Mouse (Mus musculus) stomach, embryonic 16.5 days (tissue): ENCODE measurements around the gene Dyx1c1. TPM values are rescaled to one million over a fixed set of nuclear protein-coding genes. Genes with fewer than 3 reads are reported as not detected.

Source experiments
- ATAC-seq: fragments of 200-750 bp; cut with Nextera tagmentation; 2 replicates; pipeline ENCODE4 v1.8.0; 2017; ENCODE audit warnings: moderate number of reproducible peaks, moderate TSS enrichment; ENCODE audit not compliant: insufficient read depth, low FRiP score
- H3K27ac ChIP-seq: fragments of 300-500 bp; sonication (generic); 2 replicates; pipeline ENCODE4 v1.5.1; 2014; ENCODE audit warnings: low read length
- H3K27me3 ChIP-seq: fragments of 300-500 bp; sonication (generic); 2 replicates; pipeline ENCODE4 v1.6.1; 2014; ENCODE audit warnings: low read length, control low read depth, mixed read lengths; ENCODE audit not compliant: control insufficient read depth, insufficient read depth
- H3K36me3 ChIP-seq: fragments of 300-500 bp; sonication (generic); 2 replicates; pipeline ENCODE4 v1.6.1; 2014; ENCODE audit warnings: low read length; ENCODE audit not compliant: control insufficient read depth, insufficient read depth
- H3K4me1 ChIP-seq: fragments of 300-500 bp; sonication (generic); 2 replicates; pipeline ENCODE4 v1.6.1; 2014; ENCODE audit warnings: low read length, control low read depth, mixed read lengths; ENCODE audit not compliant: control insufficient read depth, insufficient read depth
- H3K4me2 ChIP-seq: fragments of 300-500 bp; sonication (generic); 2 replicates; pipeline ENCODE4 v1.6.1; 2014; ENCODE audit warnings: low read depth, low read length, mixed read lengths
- H3K4me3 ChIP-seq: fragments of 300-500 bp; sonication (generic); replicated peaks from 2 replicates; pipeline ENCODE4 v1.5.1; 2014; ENCODE audit warnings: mild to moderate bottlenecking, low read length
- H3K9ac ChIP-seq: fragments of 300-500 bp; sonication (generic); 2 replicates; pipeline ENCODE4 v1.6.1; 2014; ENCODE audit warnings: low read length
- H3K9me3 ChIP-seq: fragments of 300-500 bp; sonication (generic); replicated peaks from 2 replicates; pipeline ENCODE4 v1.6.1; 2016; ENCODE audit warnings: low read length, control low read depth; ENCODE audit not compliant: control insufficient read depth
- WGBS: fragments of 180-500 bp; shearing (Covaris S2); extraction: QIAGEN DNeasy Blood & Tissue Kit; methylation state at CpG from one replicate; pipeline ENCODE4 v1.1.7; 2014; 5-methylcytosine and 5-hydroxymethylcytosine counted together
- polyA plus RNA-seq: library from polyadenylated mRNA; unstranded; fragments of >200 nt; fragmentation: Nextera tagmentation; extraction: Ambion mirVana; gene quantifications from 2 replicates; pipeline ENCODE4 v1.2.1, GENCODE M21; 2015

Dyx1c1 gene
- polyA plus RNA-seq, 1 experiment from 2014 or later: 0.77 TPM

DNA sequence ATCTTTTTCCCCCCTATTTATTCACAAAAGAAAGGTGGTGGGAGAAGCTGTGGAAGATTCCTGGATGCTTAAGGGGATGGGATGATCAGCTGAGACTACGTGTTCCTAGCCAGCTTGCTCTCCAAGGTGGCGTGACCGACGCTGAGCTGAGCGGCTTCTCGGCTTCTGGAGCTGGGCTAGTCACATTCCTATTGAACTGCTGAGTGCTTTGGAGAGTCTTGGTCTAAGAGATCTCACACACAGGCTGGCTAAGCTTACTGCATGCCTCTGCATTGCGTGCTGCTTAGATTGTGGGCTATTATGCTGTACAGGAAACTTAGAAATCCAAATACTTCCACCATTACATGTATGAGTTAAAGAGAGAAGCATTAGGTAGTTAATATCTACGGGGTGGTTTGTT is 45.5 kb downstream of the Dyx1c1 start:
- no peak overlapping the region for H3K4me3 ChIP-seq
- H3K27ac ChIP-seq: no peak overlapping the region
- H3K4me2 ChIP-seq: no peak overlapping the region
- no peaks in the 10 kb centered on the region for H3K4me1 ChIP-seq
- H3K9ac ChIP-seq: no peak overlapping the region
- WGBS: 82% methylated on average over 8 of the region's 8 CpGs
- no peak for ATAC-seq
- H3K9me3 ChIP-seq: no peaks in the 10 kb centered on the region
- no peaks in the 10 kb centered on the region for H3K36me3 ChIP-seq
- no peaks in the 10 kb centered on the region for H3K27me3 ChIP-seq

DNA sequence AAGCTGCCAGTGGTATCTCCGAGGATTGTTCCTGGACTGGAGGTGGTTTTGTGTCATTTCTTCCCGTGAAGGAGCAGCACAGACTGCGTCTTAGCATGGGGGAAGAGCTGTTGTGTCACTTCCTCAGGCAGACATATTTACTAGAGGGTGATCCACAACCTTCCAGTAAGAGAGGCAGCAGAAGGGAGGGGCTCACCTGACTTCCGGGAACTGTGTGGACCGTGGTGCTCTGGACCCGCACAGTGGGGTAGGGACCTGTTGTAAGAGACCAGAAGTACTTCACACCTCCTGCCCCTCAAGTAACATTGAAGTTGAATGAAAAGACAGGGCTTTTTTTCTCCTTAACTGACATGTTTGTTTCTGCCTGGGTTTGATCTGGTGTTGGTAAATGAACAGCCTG is 46.5 kb downstream of the Dyx1c1 start:
- Histone ChIP-seq H3K4me1 (no peaks in the 10 kb centered on the region), H3K4me3 (no peak overlapping the region), H3K27me3 (no peaks in the 10 kb centered on the region), H3K9me3 (no peaks in the 10 kb centered on the region), H3K36me3 (no peaks in the 10 kb centered on the region), H3K9ac (no peak overlapping the region), H3K4me2 (no peak overlapping the region), H3K27ac (no peak overlapping the region)
- ATAC-seq: no peak
- 83% methylated on average over 6 of the region's 6 CpGs for WGBS

DNA sequence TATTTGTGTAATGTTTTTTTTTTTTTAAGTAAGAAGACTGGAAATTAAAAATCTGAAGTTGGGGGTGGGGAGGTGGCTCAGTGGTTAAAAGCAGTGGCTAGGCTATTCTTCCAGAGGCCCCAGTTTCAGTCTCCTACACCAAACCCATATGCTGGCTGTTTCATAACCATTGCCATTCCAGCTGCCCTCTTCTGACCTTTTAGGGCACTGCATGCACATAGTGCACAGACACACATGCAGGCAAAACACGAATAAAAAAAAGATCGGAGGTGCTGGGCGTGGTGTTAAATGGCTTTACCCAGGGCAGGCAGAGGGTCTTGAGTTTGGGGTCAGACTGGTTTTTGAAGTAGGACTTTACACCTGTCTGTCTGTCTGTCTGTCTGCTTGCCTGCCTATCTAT is 47.6 kb downstream of the Dyx1c1 start:
- Histone ChIP-seq H3K27ac (no peak overlapping the region), H3K27me3 (no peaks in the 10 kb centered on the region), H3K4me3 (no peak overlapping the region), H3K36me3 (no peaks in the 10 kb centered on the region), H3K4me1 (no peaks in the 10 kb centered on the region), H3K9me3 (no peaks in the 10 kb centered on the region), H3K9ac (no peak overlapping the region), H3K4me2 (no peak overlapping the region)
- WGBS: 97% methylated on average over 3 of the region's 3 CpGs
- no peak for ATAC-seq

DNA sequence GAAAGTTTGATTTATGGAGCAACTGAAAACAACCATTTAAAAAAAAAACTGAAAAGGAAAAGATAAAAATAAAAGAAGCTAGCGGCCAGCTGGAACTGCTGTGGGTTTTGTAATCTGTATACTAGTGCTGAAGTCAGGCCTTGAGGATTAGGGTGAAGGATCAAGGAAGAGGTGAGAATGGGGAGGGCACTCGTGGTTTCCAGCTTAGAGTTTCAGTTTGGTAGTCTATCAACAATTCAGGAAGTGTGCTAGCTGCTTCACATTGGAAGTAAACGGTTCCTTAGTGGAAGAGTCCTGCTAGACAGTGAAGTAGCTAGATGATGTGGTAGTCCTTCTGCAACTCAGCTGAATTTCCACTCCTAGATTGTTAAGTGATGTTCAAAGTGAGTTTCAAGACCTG is 49.8 kb downstream of the Dyx1c1 start:
- Histone ChIP-seq H3K9me3 (no peaks in the 10 kb centered on the region), H3K27ac (no peak overlapping the region), H3K36me3 (no peaks in the 10 kb centered on the region), H3K4me3 (no peak overlapping the region), H3K4me1 (no peaks in the 10 kb centered on the region), H3K4me2 (no peak overlapping the region), H3K27me3 (no peaks in the 10 kb centered on the region), H3K9ac (no peak overlapping the region)
- 60% methylated on average over 3 of the region's 3 CpGs for WGBS
- no peak for ATAC-seq

DNA sequence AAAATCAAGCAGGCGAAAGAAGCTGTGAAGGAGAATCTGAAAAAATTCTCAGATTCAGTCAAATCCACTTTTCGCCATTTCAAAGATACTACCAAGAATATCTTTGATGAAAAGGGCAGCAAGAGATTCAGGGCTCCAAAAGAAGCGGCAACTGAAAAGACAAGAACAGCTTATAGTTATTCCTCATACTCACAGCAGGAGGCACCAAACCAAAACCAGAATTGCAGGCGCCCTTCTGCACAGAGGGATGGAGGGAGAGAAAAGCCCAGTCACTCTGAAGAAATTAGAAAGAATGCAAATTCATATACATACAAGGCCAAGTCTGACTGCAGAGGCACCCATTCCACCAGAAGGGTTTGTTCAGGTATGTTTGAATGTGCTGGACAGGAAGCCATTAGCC is 54.0 kb downstream of the Dyx1c1 start:
- Histone ChIP-seq H3K9me3 (no peaks in the 10 kb centered on the region), H3K4me2 (no peak overlapping the region), H3K9ac (no peak overlapping the region), H3K27ac (no peak overlapping the region), H3K27me3 (no peaks in the 10 kb centered on the region), H3K36me3 (peaks cover 6% of the 10 kb centered on the region; the same call in 1 of the 2 replicates), H3K4me1 (no peaks in the 10 kb centered on the region), H3K4me3 (no peak overlapping the region)
- WGBS: 89% methylated on average over 4 of the region's 4 CpGs
- ATAC-seq: no peak

DNA sequence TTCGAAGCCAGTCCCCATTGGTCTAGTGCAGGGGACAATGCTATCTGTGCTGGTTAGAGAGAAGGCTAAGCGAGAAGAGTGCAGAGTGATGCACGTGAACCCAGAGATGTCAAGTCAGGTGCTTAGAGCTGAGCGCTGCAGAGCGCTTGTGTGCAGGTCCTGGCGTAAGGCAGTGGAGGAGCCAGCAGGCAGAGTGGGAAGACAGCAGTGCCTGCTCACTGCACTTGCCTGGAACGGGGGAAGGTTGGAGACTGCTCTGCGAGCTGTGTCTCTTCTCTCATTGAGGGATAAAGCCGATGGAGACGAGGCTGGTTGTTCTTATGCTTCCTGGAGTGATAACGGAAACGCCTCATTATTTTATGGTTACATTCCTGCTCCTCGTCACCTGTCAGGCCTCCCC is 56.1 kb downstream of the Dyx1c1 start:
- Histone ChIP-seq H3K4me1 (no peaks in the 10 kb centered on the region), H3K9ac (no peak overlapping the region), H3K4me3 (no peak overlapping the region), H3K4me2 (no peak overlapping the region), H3K36me3 (peaks cover 14% of the 10 kb centered on the region; the same call in 1 of the 2 replicates), H3K27me3 (no peaks in the 10 kb centered on the region), H3K27ac (no peak overlapping the region), H3K9me3 (no peaks in the 10 kb centered on the region)
- WGBS: 74% methylated on average over 13 of the region's 13 CpGs
- no peak for ATAC-seq

DNA sequence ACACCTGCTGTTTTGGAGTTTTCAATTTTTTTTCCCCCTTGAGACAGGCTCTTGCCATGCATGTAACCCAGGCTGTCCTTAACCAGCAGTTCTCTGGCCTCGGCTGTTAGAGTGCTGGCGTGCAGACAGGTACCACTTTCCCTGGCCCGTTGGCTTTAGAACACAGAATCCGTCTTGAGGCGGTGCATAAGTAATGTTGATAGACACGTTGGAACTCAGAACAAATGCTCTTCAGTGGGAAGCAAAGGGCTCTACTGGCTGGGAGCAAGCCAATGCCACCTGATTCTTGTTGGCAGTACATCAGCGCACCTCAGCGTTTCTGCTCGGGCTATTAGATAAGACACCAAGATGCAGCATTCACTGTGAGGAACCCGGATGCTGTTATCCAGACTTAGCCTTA is 61.3 kb downstream of the Dyx1c1 start:
- Histone ChIP-seq H3K36me3 (peaks cover 13% of the 10 kb centered on the region), H3K4me2 (no peak overlapping the region), H3K9ac (no peak overlapping the region), H3K27ac (no peak overlapping the region), H3K9me3 (no peaks in the 10 kb centered on the region), H3K4me1 (no peaks in the 10 kb centered on the region), H3K27me3 (no peaks in the 10 kb centered on the region), H3K4me3 (no peak overlapping the region)
- 90% methylated on average over 10 of the region's 10 CpGs for WGBS
- ATAC-seq: no peak

DNA sequence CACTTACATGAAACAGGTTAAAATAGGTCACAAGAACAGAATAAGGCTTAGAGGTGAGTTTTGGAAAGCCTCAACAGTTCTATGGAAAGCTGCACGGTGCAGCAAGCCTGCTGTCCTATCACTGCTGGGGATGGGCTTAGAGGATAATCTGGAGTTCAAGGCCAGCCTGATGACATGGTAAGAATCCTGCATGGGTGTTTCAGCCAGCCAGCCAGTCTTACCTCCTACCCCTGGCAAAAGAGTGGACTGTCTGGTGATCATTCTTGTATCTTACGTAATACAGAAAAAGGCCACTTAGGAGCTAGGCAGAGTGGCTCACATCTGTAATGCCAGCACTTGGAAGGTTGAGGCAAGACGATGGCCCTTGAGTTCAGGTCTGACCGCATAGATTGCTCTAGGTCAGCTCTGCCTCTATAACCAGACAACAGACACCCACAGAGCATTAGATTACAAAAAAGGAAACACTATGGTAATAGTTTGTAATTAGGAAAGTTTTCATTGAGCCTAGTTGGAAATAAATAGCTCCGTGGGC is 62.0 kb downstream of the Dyx1c1 start:
- no peak overlapping the region for H3K4me2 ChIP-seq
- no peaks in the 10 kb centered on the region for H3K4me1 ChIP-seq
- no peak overlapping the region for H3K4me3 ChIP-seq
- no peaks in the 10 kb centered on the region for H3K9me3 ChIP-seq
- ATAC-seq: no peak
- H3K9ac ChIP-seq: no peak overlapping the region
- H3K27me3 ChIP-seq: no peaks in the 10 kb centered on the region
- no peak overlapping the region for H3K27ac ChIP-seq
- H3K36me3 ChIP-seq: peaks cover 13% of the 10 kb centered on the region
- WGBS: 91% methylated on average over 5 of the region's 5 CpGs
